Mouse (Mus musculus) E14TG2a.4 (cell line): ENCODE measurements around the gene Mn1.

Experiments used
- CTCF ChIP-seq: conservative IDR thresholded peaks from 2 replicates; pipeline ENCODE4 v1.5.1; 2014; ENCODE audit warnings: low read length
- NANOG ChIP-seq: IDR thresholded peaks from 2 replicates; pipeline ENCODE4 v1.6.1; 2014; ENCODE audit warnings: borderline replicate concordance, low read length, mixed read lengths
- POU5F1 ChIP-seq: IDR thresholded peaks from 2 replicates; pipeline ENCODE4 v1.6.1; 2014; ENCODE audit warnings: low read length, borderline replicate concordance

GRCm38 (mm10) chr5:111391485-111391884 is 25.7 kb upstream of the Mn1 start:
- TF ChIP-seq CTCF = no peak
- TF ChIP-seq POU5F1 = no peak
- TF ChIP-seq NANOG = no peak
